ENCODE assay signal across 30 mouse cellular contexts in genomic region chr15:46125718-46126373, GRCm38 (mm10).
DNase-seq lines count a peak whose midpoint lies in the region; ATAC-seq and TF ChIP-seq lines count a peak whose summit lies in the region.
"Had no signal": no experiment of that assay in that cellular context is flagged by ENCODE, and none has a peak within 500 bp of the region (broad histone marks: within the 10 kb centered on the region; RNA-seq: fewer than 3 reads in every experiment).

No protein-coding gene starts in this region.

- H3K36me3 ChIP-seq in kidney, postnatal 0 days (ENCODE audit: insufficient read depth, low read length), result no peaks in the 10 kb centered on the region
- H3K36me3 ChIP-seq in kidney, embryonic 15.5 days, result no peaks in the 10 kb centered on the region
- H3K36me3 ChIP-seq: embryonic facial prominence, embryonic 12.5 days; forebrain, embryonic 10.5 days; G1E; heart, embryonic 10.5 days; heart, embryonic 13.5 days; hindbrain, embryonic 12.5 days; hindbrain, embryonic 15.5 days had no signal

- H3K4me1 ChIP-seq in kidney, postnatal 0 days (replicated peaks; ENCODE audit: insufficient read depth, low read length), result no peaks in the 10 kb centered on the region
- no peaks in the 10 kb centered on the region for H3K4me1 ChIP-seq in kidney, embryonic 15.5 days
- H3K4me1 ChIP-seq: embryonic facial prominence, embryonic 12.5 days; forebrain, embryonic 10.5 days; forebrain, embryonic 13.5 days; heart, embryonic 10.5 days; heart, embryonic 13.5 days; hindbrain, embryonic 12.5 days; hindbrain, embryonic 15.5 days had no signal

- no peak for TF ChIP-seq CTCF in kidney, postnatal 0 days (IDR thresholded peaks at IDR 0.05; ENCODE audit: low read depth)

- 78% methylated on average over 4 of the region's 4 CpGs for WGBS in kidney, postnatal 0 days
- 76% methylated on average over 4 of the region's 4 CpGs for whole genome bisulfite sequencing in kidney, embryonic 15.5 days

- peak; percentile 11 for DNase-seq in kidney, postnatal 0 days (ENCODE audit: low spot score)
- DNase-seq in retina, postnatal 1 day, result no peak
- DNase-seq: adrenal gland, postnatal 10 days; adrenal gland, postnatal 36 days; B cell, adult 2 months; cerebellum, adult 11 months; cerebellum, adult 2 months; cerebellum, adult 9-11 months; cerebellum, postnatal 25 days; gastrocnemius, postnatal 10 days; gastrocnemius, postnatal 36 days; heart, adult 2 months; heart, postnatal 14 days; heart, postnatal 4 days had no signal

- no peak for ATAC-seq in kidney, postnatal 0 days (replicated peaks; ENCODE audit: low FRiP score, low read depth)
- ATAC-seq in kidney, embryonic 15.5 days (replicated peaks; ENCODE audit: low FRiP score), result no peak
- peak; percentile 88 for ATAC-seq in common myeloid progenitor, adult 5-6 weeks (replicated peaks; ENCODE audit: low read depth, poor library complexity, severe bottlenecking)
- ATAC-seq in megakaryocyte progenitor cell, adult 5-6 weeks (replicated peaks; ENCODE audit: poor library complexity), result peak; percentile 79
- ATAC-seq in erythroid progenitor cell, adult 5-6 weeks (replicated peaks; ENCODE audit: low FRiP score, poor library complexity, severe bottlenecking), result no peak
- ATAC-seq: forebrain, embryonic 13.5 days; forebrain, embryonic 16.5 days; Patski had no signal

- no peak overlapping the region for H3K9ac ChIP-seq in kidney, postnatal 0 days (ENCODE audit: low read depth, low read length)
- H3K9ac ChIP-seq in kidney, embryonic 15.5 days, result no peak overlapping the region
- H3K9ac ChIP-seq: embryonic facial prominence, embryonic 12.5 days; forebrain, embryonic 13.5 days; heart, embryonic 13.5 days; hindbrain, embryonic 12.5 days; hindbrain, embryonic 15.5 days had no signal

- H3K4me3 ChIP-seq in kidney, postnatal 0 days (replicated peaks; ENCODE audit: low read depth, low read length), result no peak overlapping the region
- H3K4me3 ChIP-seq in kidney, embryonic 15.5 days (replicated peaks), result no peak overlapping the region
- H3K4me3 ChIP-seq: embryonic facial prominence, embryonic 12.5 days; erythroblast, embryonic 14.5 days; forebrain, embryonic 10.5 days; forebrain, embryonic 13.5 days; heart, adult 2 months; heart, embryonic 10.5 days; heart, embryonic 13.5 days; hindbrain, embryonic 12.5 days; hindbrain, embryonic 15.5 days had no signal

- H3K27me3 ChIP-seq in kidney, postnatal 0 days (ENCODE audit: insufficient read depth, low read length), result no peaks in the 10 kb centered on the region
- no peaks in the 10 kb centered on the region for H3K27me3 ChIP-seq in kidney, embryonic 15.5 days
- H3K27me3 ChIP-seq: CH12.LX; embryonic facial prominence, embryonic 12.5 days; forebrain, embryonic 13.5 days; heart, embryonic 13.5 days; hindbrain, embryonic 12.5 days; hindbrain, embryonic 15.5 days; Patski had no signal

- H3K27ac ChIP-seq in kidney, postnatal 0 days, result no peak overlapping the region
- no peak overlapping the region for H3K27ac ChIP-seq in kidney, embryonic 15.5 days
- H3K27ac ChIP-seq: embryonic facial prominence, embryonic 12.5 days; forebrain, embryonic 10.5 days; forebrain, embryonic 13.5 days; heart, adult 2 months; heart, embryonic 10.5 days; heart, embryonic 13.5 days; hindbrain, embryonic 12.5 days; hindbrain, embryonic 15.5 days had no signal

- H3K9me3 ChIP-seq in kidney, postnatal 0 days (replicated peaks; ENCODE audit: low read length), result no peaks in the 10 kb centered on the region
- H3K9me3 ChIP-seq in kidney, embryonic 15.5 days (replicated peaks), result no peaks in the 10 kb centered on the region
- H3K9me3 ChIP-seq: embryonic facial prominence, embryonic 12.5 days; forebrain, embryonic 10.5 days; forebrain, embryonic 13.5 days; G1E; heart, embryonic 10.5 days; heart, embryonic 13.5 days; hindbrain, embryonic 12.5 days; hindbrain, embryonic 15.5 days had no signal

- no peak overlapping the region for H3K4me2 ChIP-seq in kidney, postnatal 0 days (ENCODE audit: low read length)
- no peak overlapping the region for H3K4me2 ChIP-seq in kidney, embryonic 15.5 days
- H3K4me2 ChIP-seq: embryonic facial prominence, embryonic 12.5 days; forebrain, embryonic 13.5 days; heart, embryonic 13.5 days; hindbrain, embryonic 12.5 days; hindbrain, embryonic 15.5 days had no signal

Comparison
In these comparisons a context has a peak if more than half of its experiments do, and no peak if none do; other contexts are left out.
1. ATAC-seq: peak in common myeloid progenitor, adult 5-6 weeks (single experiment) and megakaryocyte progenitor cell, adult 5-6 weeks (single experiment); none in kidney, postnatal 0 days (single experiment), kidney, embryonic 15.5 days (single experiment) and erythroid progenitor cell, adult 5-6 weeks (single experiment).